Mouse (Mus musculus) embryonic facial prominence, embryonic 11.5 days (tissue): ENCODE results near the gene Ppl. TPM values are rescaled to one million over a fixed set of nuclear protein-coding genes. Genes with fewer than 3 reads are reported as not detected.

Source experiments
- ATAC-seq: fragments of 200-750 bp; cut with Nextera tagmentation; replicated peaks from 2 replicates; pipeline ENCODE4 v1.8.0; 2017; ENCODE audit warnings: low read depth; ENCODE audit not compliant: insufficient number of reproducible peaks, low FRiP score, low TSS enrichment
- DNase-seq: peaks from one replicate; pipeline ENCODE4 v3.0.0-alpha.2; 2015; ENCODE audit warnings: low spot score
- H3K27ac ChIP-seq: fragments of 300-500 bp; sonication (generic); replicated peaks from 2 replicates; pipeline ENCODE4 v1.5.1; 2014; ENCODE audit warnings: mild to moderate bottlenecking, low read depth, low read length, control low read depth
- H3K27me3 ChIP-seq: fragments of 300-500 bp; sonication (generic); 2 replicates; pipeline ENCODE4 v1.6.1; 2014; ENCODE audit warnings: mild to moderate bottlenecking, low read length, moderate library complexity, mixed read lengths; ENCODE audit not compliant: control insufficient read depth, insufficient read depth
- H3K36me3 ChIP-seq: fragments of 300-500 bp; sonication (generic); replicated peaks from 2 replicates; pipeline ENCODE4 v1.6.1; 2014; ENCODE audit warnings: low read depth, mild to moderate bottlenecking, low read length, moderate library complexity, mixed read lengths; ENCODE audit not compliant: control insufficient read depth, insufficient read depth
- H3K4me1 ChIP-seq: fragments of 300-500 bp; sonication (generic); 2 replicates; pipeline ENCODE4 v1.6.1; 2014; ENCODE audit warnings: low read length, mixed read lengths; ENCODE audit not compliant: control insufficient read depth, insufficient read depth
- H3K4me2 ChIP-seq: fragments of 300-500 bp; sonication (generic); 2 replicates; pipeline ENCODE4 v1.6.1; 2014; ENCODE audit warnings: low read depth, mild to moderate bottlenecking, control low read depth, low read length, moderate library complexity
- H3K4me3 ChIP-seq: fragments of 300-500 bp; sonication (generic); 2 replicates; pipeline ENCODE4 v1.5.1; 2014; ENCODE audit warnings: low read depth, low read length, control low read depth
- H3K9ac ChIP-seq: fragments of 300-500 bp; sonication (generic); replicated peaks from 2 replicates; pipeline ENCODE4 v1.6.1; 2014; ENCODE audit warnings: mild to moderate bottlenecking, control low read depth, low read length
- H3K9me3 ChIP-seq: fragments of 300-500 bp; sonication (generic); replicated peaks from 2 replicates; pipeline ENCODE4 v1.6.1; 2016; ENCODE audit warnings: mild to moderate bottlenecking, low read length, inconsistent platforms, mixed read lengths; ENCODE audit not compliant: control insufficient read depth
- WGBS: fragments of 180-500 bp; shearing (Covaris S2); extraction: QIAGEN DNeasy Blood & Tissue Kit; methylation state at CpG from one replicate; pipeline ENCODE4 v1.1.7; 2014; 5-methylcytosine and 5-hydroxymethylcytosine counted together
- polyA plus RNA-seq: library from polyadenylated mRNA; unstranded; fragments of >200 nt; fragmentation: Nextera tagmentation; extraction: Ambion mirVana; gene quantifications from 2 replicates; pipeline ENCODE4 v1.2.1, GENCODE M21; 2014

Ppl gene
- polyA plus RNA-seq, 1 experiment from 2014 or later, result 1.6 TPM

DNA sequence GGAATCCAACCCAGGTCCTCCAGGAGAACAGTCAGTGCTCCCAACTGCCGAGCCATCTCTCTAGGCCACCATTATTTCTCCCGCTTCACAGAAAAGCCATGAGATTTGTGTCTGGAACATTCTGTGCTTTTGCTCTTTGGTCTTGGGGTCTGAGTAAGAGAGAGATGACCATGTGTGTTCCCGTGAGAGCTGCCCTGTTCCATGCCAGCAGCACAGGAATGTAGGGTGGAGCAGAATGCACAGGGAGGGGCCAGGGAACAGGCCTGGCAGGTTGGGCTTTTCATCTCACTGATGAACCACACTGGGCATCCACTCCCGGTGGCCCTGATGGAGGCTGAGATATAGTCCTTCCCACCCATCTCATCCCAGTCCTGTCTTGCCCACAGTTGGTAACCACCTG lies 12.8 kb downstream of the Ppl start:
- no peak overlapping the region for H3K4me2 ChIP-seq
- no peak overlapping the region for H3K27ac ChIP-seq
- H3K4me1 ChIP-seq, result no peaks in the 10 kb centered on the region
- ATAC-seq (no peak), DNase-seq (no peak)
- no peaks in the 10 kb centered on the region for H3K36me3 ChIP-seq
- H3K9me3 ChIP-seq, result no peaks in the 10 kb centered on the region
- H3K27me3 ChIP-seq, result no peaks in the 10 kb centered on the region; the same call in 1 of the 2 replicates
- WGBS, result 73% methylated on average over 4 of the region's 4 CpGs
- H3K9ac ChIP-seq, result no peak overlapping the region
- no peak overlapping the region for H3K4me3 ChIP-seq

DNA sequence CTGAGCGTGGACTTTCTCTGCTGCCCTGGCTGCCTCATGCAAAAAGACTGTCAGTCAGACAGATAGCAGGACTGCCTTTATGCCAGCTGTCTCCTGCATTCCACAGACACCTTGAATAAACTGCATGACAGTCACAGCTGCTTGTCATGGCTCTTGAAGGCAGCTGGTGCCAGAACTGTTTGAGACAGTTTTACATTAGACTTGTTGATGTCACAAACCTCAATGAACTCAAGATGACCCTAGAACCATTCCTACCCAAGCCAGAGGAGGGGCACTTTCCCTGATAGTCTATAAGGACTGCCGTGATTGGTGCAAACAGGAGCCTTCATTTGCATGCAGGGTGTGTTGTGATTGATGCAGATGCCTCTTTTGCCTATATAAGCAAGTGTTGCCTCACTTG lies 18.6 kb downstream of the Ppl start:
- H3K4me1 ChIP-seq, result no peaks in the 10 kb centered on the region
- no peaks in the 10 kb centered on the region for H3K27me3 ChIP-seq
- H3K9ac ChIP-seq, result no peak overlapping the region
- ATAC-seq (no peak), DNase-seq (no peak)
- no peaks in the 10 kb centered on the region for H3K36me3 ChIP-seq
- no peak overlapping the region for H3K4me2 ChIP-seq
- H3K4me3 ChIP-seq, result no peak overlapping the region
- WGBS, result 76% methylated on average over 2 of the region's 2 CpGs
- H3K27ac ChIP-seq, result no peak overlapping the region
- H3K9me3 ChIP-seq, result no peaks in the 10 kb centered on the region

DNA sequence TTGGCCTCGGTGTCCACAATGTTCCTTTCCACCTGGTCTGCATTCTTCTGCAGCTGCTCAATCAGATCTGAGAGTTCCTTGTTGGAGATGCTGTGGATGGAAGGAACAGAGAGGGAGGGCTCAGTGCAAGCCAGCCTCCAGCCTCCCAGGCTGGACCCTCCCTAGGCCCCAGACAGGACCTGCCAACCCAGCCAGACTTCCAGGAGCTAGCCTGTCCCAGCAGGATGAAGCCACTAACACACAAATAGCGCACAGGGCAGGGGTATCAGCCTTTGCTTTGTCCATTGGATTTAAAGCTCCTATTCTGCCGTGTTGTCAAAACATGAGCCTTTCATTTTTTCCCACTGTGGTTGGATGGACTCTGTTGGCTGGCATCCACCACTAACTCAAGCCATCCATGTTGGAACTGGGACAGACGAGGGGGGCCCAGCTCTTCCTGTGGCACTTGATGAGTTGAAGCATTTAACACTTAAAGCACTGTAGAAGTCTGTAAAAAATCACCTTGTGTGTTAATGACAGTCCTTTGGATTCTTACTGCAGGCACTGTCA lies 19.1 kb downstream of the Ppl start:
- H3K27ac ChIP-seq, result no peak overlapping the region
- no peaks in the 10 kb centered on the region for H3K36me3 ChIP-seq
- no peak overlapping the region for H3K9ac ChIP-seq
- H3K4me3 ChIP-seq, result no peak overlapping the region
- WGBS, result 69% methylated on average over 4 of the region's 4 CpGs
- no peak for DNase-seq
- no peak overlapping the region for H3K4me2 ChIP-seq
- H3K27me3 ChIP-seq, result no peaks in the 10 kb centered on the region
- H3K4me1 ChIP-seq, result no peaks in the 10 kb centered on the region
- no peaks in the 10 kb centered on the region for H3K9me3 ChIP-seq
- ATAC-seq, result no peak

DNA sequence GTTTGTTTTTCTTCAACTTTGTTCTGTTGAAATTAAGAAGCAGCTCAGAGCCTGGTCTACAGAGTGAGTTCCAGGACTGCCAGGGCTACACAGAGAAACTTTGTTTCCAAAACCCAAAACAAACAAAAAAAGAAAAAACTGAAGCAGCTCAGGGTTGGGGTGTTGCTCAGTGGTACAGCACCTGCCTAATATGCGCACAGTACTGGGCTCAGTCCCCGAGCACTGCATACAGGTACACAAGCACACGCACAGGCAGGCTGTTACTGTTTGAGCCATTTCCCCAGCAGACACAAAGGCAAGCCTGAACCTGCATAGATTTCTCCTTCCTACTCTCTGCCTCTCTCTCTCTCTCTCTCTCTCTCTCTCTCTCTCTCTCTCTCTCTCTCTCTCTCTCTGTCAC lies 21.2 kb downstream of the Ppl start:
- ATAC-seq (no peak), DNase-seq (no peak)
- H3K4me2 ChIP-seq, result no peak overlapping the region
- 75% methylated on average over 3 of the region's 3 CpGs for WGBS
- H3K4me3 ChIP-seq, result no peak overlapping the region
- no peak overlapping the region for H3K9ac ChIP-seq
- no peaks in the 10 kb centered on the region for H3K36me3 ChIP-seq
- no peak overlapping the region for H3K27ac ChIP-seq
- no peaks in the 10 kb centered on the region for H3K9me3 ChIP-seq
- H3K4me1 ChIP-seq, result no peaks in the 10 kb centered on the region
- no peaks in the 10 kb centered on the region for H3K27me3 ChIP-seq

DNA sequence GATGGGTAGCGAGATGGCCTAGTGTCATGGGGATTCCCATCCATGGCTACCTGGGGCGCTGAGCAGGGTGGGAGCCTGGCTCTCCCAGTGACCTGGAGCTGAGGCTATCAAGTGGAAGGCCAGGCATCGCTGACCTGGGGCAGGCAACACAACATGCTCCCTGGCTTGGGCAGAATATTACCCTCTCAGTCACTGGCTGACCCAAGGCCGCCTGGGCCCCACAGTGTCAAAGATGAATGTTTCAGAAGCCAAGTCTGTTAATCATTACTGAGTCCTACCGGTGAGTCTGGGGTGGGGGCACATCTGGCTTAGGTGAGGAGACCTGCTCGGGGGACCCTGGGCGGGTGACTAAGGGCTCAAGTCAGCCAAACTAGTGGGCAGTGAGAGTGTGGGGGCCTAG lies 22.3 kb downstream of the Ppl start:
- H3K9ac ChIP-seq, result no peak overlapping the region
- no peaks in the 10 kb centered on the region for H3K36me3 ChIP-seq
- no peak for ATAC-seq
- H3K27ac ChIP-seq, result no peak overlapping the region
- H3K9me3 ChIP-seq, result no peaks in the 10 kb centered on the region
- no peaks in the 10 kb centered on the region for H3K27me3 ChIP-seq
- H3K4me2 ChIP-seq, result no peak overlapping the region
- H3K4me1 ChIP-seq, result no peaks in the 10 kb centered on the region
- no peak overlapping the region for H3K4me3 ChIP-seq
- WGBS, result 66% methylated on average over 7 of the region's 7 CpGs
- no peak for DNase-seq

DNA sequence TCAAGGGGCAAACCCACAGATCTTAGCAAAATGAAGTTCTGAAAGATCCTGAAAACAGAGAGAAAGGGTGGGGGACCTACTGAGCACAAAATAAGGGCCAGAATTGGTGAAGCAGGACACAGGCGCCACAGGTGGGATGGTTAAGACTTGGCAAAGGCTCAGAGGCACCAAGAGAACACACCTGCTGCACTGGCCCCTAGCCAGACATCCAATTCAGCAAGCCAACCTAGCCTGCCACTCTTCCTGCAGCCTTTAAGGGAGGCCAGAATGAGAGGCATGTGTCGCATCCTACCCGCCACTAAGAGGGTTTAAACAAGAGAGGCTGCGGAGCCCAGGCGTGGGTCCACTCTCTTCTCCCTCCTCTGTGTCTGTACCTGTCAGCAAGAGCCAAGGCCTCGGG lies 31.2 kb downstream of the Ppl start:
- H3K36me3 ChIP-seq, result no peaks in the 10 kb centered on the region
- no peak overlapping the region for H3K4me3 ChIP-seq
- no peaks in the 10 kb centered on the region for H3K9me3 ChIP-seq
- no peaks in the 10 kb centered on the region for H3K4me1 ChIP-seq
- WGBS, result 80% methylated on average over 6 of the region's 6 CpGs
- DNase-seq (no peak), ATAC-seq (no peak)
- H3K27me3 ChIP-seq, result no peaks in the 10 kb centered on the region
- H3K27ac ChIP-seq, result no peak overlapping the region
- H3K9ac ChIP-seq, result no peak overlapping the region
- H3K4me2 ChIP-seq, result no peak overlapping the region

DNA sequence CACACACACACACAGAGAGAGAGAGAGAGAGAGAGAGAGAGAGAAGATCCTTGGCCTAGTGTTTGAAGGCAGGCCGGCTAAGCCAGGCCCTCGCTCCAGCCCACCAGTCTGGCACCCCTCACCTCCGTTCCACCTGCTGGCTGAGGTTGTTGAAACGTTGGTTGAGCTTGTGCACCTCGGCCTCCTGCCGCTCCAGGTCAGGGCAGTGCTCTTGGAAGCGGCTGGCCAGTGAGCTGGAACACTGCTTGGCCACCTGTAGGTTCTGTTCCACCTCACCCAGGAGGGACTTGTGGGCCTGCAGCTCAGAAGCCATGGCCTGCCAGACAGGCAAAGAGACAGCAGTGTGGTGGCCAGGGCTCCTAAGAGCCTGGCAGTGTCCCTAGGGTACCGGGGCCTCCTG lies 35.7 kb downstream of the Ppl start:
- Histone ChIP-seq H3K27me3 (no peaks in the 10 kb centered on the region), H3K4me2 (no peak overlapping the region), H3K9me3 (no peaks in the 10 kb centered on the region), H3K4me1 (no peaks in the 10 kb centered on the region), H3K4me3 (no peak overlapping the region), H3K36me3 (no peaks in the 10 kb centered on the region), H3K9ac (no peak overlapping the region), H3K27ac (no peak overlapping the region)
- no peak for ATAC-seq
- DNase-seq, result no peak
- WGBS, result 80% methylated on average over 8 of the region's 8 CpGs

DNA sequence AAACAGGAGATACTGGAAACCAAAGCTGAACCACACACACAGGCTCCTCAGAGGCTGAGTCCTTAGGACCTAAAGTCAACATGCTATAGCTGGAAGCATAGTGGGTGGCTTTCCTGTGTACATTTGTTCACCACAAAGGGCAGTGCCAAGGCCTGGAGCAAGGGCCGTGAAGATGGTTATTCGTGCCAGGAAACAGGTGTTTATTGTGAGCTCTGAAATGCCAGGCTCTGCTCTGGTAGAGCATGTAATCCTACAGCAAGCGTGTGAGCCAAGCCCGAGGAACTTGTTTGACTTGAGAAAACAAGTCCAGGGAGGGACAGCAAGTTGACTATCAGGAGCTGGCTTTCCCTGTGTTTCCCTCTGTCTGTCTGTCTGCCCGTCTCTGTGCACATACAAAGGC lies 38.9 kb downstream of the Ppl start:
- H3K4me1 ChIP-seq, result no peaks in the 10 kb centered on the region
- WGBS, result 92% methylated on average over 5 of the region's 5 CpGs
- ATAC-seq, result no peak

More for the DNA sequence above, 38.9 kb downstream of the Ppl start:
- no peaks in the 10 kb centered on the region for H3K9me3 ChIP-seq
- no peak overlapping the region for H3K4me3 ChIP-seq
- H3K4me2 ChIP-seq, result no peak overlapping the region
- DNase-seq, result no peak
- H3K27ac ChIP-seq, result no peak overlapping the region
- H3K36me3 ChIP-seq, result no peaks in the 10 kb centered on the region
- H3K9ac ChIP-seq, result no peak overlapping the region
- no peaks in the 10 kb centered on the region for H3K27me3 ChIP-seq
